Mouse (Mus musculus) stomach, embryonic 16.5 days (tissue): ENCODE measurements around the gene Hivep1. TPM values are rescaled to one million over a fixed set of nuclear protein-coding genes. Genes with fewer than 3 reads are reported as not detected.

Experiments used
- ATAC-seq: fragments of 200-750 bp; cut with Nextera tagmentation; 2 replicates; pipeline ENCODE4 v1.8.0; 2017; ENCODE audit warnings: moderate number of reproducible peaks, moderate TSS enrichment; ENCODE audit not compliant: insufficient read depth, low FRiP score
- H3K27ac ChIP-seq: fragments of 300-500 bp; sonication (generic); 2 replicates; pipeline ENCODE4 v1.5.1; 2014; ENCODE audit warnings: low read length
- H3K27me3 ChIP-seq: fragments of 300-500 bp; sonication (generic); 2 replicates; pipeline ENCODE4 v1.6.1; 2014; ENCODE audit warnings: low read length, control low read depth, mixed read lengths; ENCODE audit not compliant: control insufficient read depth, insufficient read depth
- H3K36me3 ChIP-seq: fragments of 300-500 bp; sonication (generic); 2 replicates; pipeline ENCODE4 v1.6.1; 2014; ENCODE audit warnings: low read length; ENCODE audit not compliant: control insufficient read depth, insufficient read depth
- H3K4me1 ChIP-seq: fragments of 300-500 bp; sonication (generic); 2 replicates; pipeline ENCODE4 v1.6.1; 2014; ENCODE audit warnings: low read length, control low read depth, mixed read lengths; ENCODE audit not compliant: control insufficient read depth, insufficient read depth
- H3K4me2 ChIP-seq: fragments of 300-500 bp; sonication (generic); 2 replicates; pipeline ENCODE4 v1.6.1; 2014; ENCODE audit warnings: low read depth, low read length, mixed read lengths
- H3K4me3 ChIP-seq: fragments of 300-500 bp; sonication (generic); replicated peaks from 2 replicates; pipeline ENCODE4 v1.5.1; 2014; ENCODE audit warnings: mild to moderate bottlenecking, low read length
- H3K9ac ChIP-seq: fragments of 300-500 bp; sonication (generic); 2 replicates; pipeline ENCODE4 v1.6.1; 2014; ENCODE audit warnings: low read length
- H3K9me3 ChIP-seq: fragments of 300-500 bp; sonication (generic); replicated peaks from 2 replicates; pipeline ENCODE4 v1.6.1; 2016; ENCODE audit warnings: low read length, control low read depth; ENCODE audit not compliant: control insufficient read depth
- WGBS: fragments of 180-500 bp; shearing (Covaris S2); extraction: QIAGEN DNeasy Blood & Tissue Kit; methylation state at CpG from one replicate; pipeline ENCODE4 v1.1.7; 2014; 5-methylcytosine and 5-hydroxymethylcytosine counted together
- polyA plus RNA-seq: library from polyadenylated mRNA; unstranded; fragments of >200 nt; fragmentation: Nextera tagmentation; extraction: Ambion mirVana; gene quantifications from 2 replicates; pipeline ENCODE4 v1.2.1, GENCODE M21; 2015

The Hivep1 gene
- polyA plus RNA-seq, 1 experiment from 2014 or later = 7.0 TPM

DNA sequence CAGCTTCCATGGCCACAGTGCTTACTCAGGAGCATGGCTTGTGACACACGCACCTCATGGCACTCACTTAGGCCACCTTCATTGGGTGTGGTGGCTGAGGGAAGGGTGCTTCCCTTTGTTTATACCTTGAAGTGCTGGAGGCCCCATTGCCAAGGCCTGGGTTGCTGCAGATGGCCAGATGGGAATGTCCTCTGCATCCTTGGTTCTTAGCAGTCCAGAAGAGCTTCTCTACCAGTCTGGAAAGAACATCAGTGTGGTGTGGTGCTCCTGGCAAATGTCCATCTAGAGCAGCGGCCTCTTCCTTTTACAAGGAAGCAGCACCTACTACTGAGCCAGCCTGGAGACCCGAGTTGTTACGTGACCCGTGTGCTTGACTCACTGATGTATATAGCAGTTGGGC is 38.9 kb downstream of the Hivep1 start:
- H3K9ac ChIP-seq = no peak overlapping the region
- no peaks in the 10 kb centered on the region for H3K27me3 ChIP-seq
- H3K4me1 ChIP-seq = peaks cover 10% of the 10 kb centered on the region; the same call in 1 of the 2 replicates
- H3K4me3 ChIP-seq = no peak overlapping the region
- H3K4me2 ChIP-seq = no peak overlapping the region
- ATAC-seq = no peak
- no peak overlapping the region for H3K27ac ChIP-seq
- H3K9me3 ChIP-seq = no peaks in the 10 kb centered on the region
- 83% methylated on average over 5 of the region's 5 CpGs for WGBS
- no peaks in the 10 kb centered on the region for H3K36me3 ChIP-seq

DNA sequence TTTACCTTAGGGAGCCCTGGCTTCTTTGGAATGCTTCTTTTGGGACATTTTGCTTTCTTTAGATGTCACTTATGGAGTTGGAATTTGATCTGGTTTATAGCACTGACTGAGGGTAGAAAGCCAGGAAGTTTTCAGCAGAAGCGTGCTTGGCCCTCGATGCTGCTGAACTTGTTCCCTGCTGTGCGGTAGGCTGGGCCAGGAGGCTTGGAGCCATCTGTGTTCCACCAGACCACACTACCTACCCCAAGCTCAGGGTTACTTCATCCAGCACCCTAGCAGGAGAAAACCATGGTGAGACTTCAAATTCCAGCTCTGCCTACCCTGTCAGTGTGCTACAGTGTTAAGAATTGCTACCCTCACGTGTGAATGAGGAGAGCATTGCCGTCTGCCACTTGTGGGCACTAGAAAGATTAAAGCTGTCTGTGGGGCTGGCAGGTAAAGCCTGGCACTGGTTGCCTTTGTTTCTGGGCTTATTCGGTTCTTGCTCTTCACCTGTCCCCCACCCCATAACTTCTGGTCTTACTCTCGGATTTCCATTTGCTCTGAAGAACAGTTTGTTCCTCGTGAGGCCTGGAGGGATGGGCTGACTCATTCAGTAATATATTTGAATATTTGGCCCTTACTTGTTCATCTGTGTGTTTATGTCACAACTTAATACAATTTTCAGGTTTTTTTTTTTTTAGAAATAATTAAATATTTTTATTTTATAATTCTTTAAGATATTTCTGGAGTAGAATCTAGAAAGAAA is 40.7 kb downstream of the Hivep1 start:
- Histone ChIP-seq H3K27me3 (no peaks in the 10 kb centered on the region), H3K9me3 (no peaks in the 10 kb centered on the region), H3K27ac (no peak overlapping the region), H3K36me3 (no peaks in the 10 kb centered on the region), H3K9ac (no peak overlapping the region), H3K4me1 (peaks cover 12% of the 10 kb centered on the region; the same call in 1 of the 2 replicates), H3K4me2 (no peak overlapping the region), H3K4me3 (no peak overlapping the region)
- 59% methylated on average over 8 of the region's 8 CpGs for WGBS
- ATAC-seq = no peak

GRCm38 (mm10) chr13:42093268-42094042 is 41.6 kb downstream of the Hivep1 start:
- H3K9ac ChIP-seq = no peak overlapping the region
- no peak overlapping the region for H3K4me2 ChIP-seq
- H3K9me3 ChIP-seq = no peaks in the 10 kb centered on the region
- H3K4me3 ChIP-seq = no peak overlapping the region
- ATAC-seq = no peak
- no peaks in the 10 kb centered on the region for H3K36me3 ChIP-seq
- H3K27ac ChIP-seq = no peak overlapping the region
- H3K27me3 ChIP-seq = no peaks in the 10 kb centered on the region
- 56% methylated on average over 12 of the region's 12 CpGs for WGBS
- H3K4me1 ChIP-seq = peaks cover 12% of the 10 kb centered on the region; the same call in 1 of the 2 replicates

DNA sequence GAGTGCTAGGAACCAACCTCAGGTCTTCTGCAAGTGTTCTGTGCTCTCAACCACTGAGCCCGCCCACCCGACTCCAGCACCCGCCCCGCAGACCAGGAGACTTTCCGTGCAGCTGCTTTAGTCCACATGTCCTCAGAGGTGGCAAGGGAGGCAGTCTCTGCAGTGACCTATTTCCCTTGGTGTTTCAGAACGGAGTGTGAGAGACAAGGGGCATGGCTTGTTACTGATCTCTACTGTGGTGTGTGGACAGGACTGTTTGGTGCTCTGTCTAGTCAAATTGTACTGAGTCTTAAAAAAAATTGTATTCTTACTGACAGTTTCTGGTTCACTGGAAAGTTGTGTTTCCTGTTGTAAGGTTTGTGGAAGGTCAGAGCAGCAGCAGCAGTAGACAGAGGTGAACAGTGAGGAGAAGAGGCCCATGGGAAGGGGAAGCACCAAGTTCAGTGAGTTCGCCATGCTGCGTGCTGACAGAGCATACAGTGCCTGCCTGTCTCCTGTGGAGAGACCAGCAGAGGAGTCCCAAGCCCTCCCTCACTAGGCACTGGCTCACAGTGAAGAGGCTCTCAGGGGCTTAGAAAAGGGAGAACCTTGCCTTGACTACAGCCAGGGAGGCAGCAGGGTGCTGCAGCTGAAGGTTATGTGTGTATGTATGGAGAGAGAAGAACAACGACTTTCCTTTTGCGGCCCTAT is 44.1 kb downstream of the Hivep1 start:
- peaks cover 14% of the 10 kb centered on the region; the same call in 1 of the 2 replicates for H3K4me1 ChIP-seq
- H3K9ac ChIP-seq = no peak overlapping the region
- H3K9me3 ChIP-seq = no peaks in the 10 kb centered on the region
- no peak overlapping the region for H3K27ac ChIP-seq
- no peak for ATAC-seq
- WGBS = 63% methylated on average over 10 of the region's 10 CpGs
- H3K4me3 ChIP-seq = no peak overlapping the region
- no peak overlapping the region for H3K4me2 ChIP-seq
- H3K27me3 ChIP-seq = no peaks in the 10 kb centered on the region
- no peaks in the 10 kb centered on the region for H3K36me3 ChIP-seq

GRCm38 (mm10) chr13:42097109-42097508 is 45.3 kb downstream of the Hivep1 start:
- no peaks in the 10 kb centered on the region for H3K9me3 ChIP-seq
- no peak for ATAC-seq
- no peak overlapping the region for H3K4me3 ChIP-seq
- no peaks in the 10 kb centered on the region for H3K27me3 ChIP-seq
- H3K27ac ChIP-seq = no peak overlapping the region
- no peak overlapping the region for H3K9ac ChIP-seq
- no peaks in the 10 kb centered on the region for H3K36me3 ChIP-seq
- peaks cover 19% of the 10 kb centered on the region; the same call in 1 of the 2 replicates for H3K4me1 ChIP-seq
- H3K4me2 ChIP-seq = no peak overlapping the region

- no peak for ATAC-seq
- 91% methylated on average over 1 of the region's 1 CpGs for WGBS
Observed at GRCm38 (mm10) chr13:42098522-42098921, 46.7 kb downstream of the Hivep1 start.

GRCm38 (mm10) chr13:42099523-42099922 is 47.7 kb downstream of the Hivep1 start:
- H3K4me2 ChIP-seq = no peak overlapping the region
- H3K4me1 ChIP-seq = peaks cover 26% of the 10 kb centered on the region
- H3K4me3 ChIP-seq = no peak overlapping the region
- no peak for ATAC-seq
- H3K9ac ChIP-seq = no peak overlapping the region
- no peak overlapping the region for H3K27ac ChIP-seq
- no peaks in the 10 kb centered on the region for H3K9me3 ChIP-seq
- no peaks in the 10 kb centered on the region for H3K36me3 ChIP-seq
- no peaks in the 10 kb centered on the region for H3K27me3 ChIP-seq
- WGBS = 89% methylated on average over 4 of the region's 4 CpGs

More at GRCm38 (mm10) chr13:42098522-42098921, 46.7 kb downstream of the Hivep1 start:
- Histone ChIP-seq H3K9me3 (no peaks in the 10 kb centered on the region), H3K4me2 (no peak overlapping the region), H3K27ac (no peak overlapping the region), H3K4me1 (peaks cover 24% of the 10 kb centered on the region), H3K27me3 (no peaks in the 10 kb centered on the region), H3K4me3 (no peak overlapping the region), H3K9ac (no peak overlapping the region), H3K36me3 (no peaks in the 10 kb centered on the region)

DNA sequence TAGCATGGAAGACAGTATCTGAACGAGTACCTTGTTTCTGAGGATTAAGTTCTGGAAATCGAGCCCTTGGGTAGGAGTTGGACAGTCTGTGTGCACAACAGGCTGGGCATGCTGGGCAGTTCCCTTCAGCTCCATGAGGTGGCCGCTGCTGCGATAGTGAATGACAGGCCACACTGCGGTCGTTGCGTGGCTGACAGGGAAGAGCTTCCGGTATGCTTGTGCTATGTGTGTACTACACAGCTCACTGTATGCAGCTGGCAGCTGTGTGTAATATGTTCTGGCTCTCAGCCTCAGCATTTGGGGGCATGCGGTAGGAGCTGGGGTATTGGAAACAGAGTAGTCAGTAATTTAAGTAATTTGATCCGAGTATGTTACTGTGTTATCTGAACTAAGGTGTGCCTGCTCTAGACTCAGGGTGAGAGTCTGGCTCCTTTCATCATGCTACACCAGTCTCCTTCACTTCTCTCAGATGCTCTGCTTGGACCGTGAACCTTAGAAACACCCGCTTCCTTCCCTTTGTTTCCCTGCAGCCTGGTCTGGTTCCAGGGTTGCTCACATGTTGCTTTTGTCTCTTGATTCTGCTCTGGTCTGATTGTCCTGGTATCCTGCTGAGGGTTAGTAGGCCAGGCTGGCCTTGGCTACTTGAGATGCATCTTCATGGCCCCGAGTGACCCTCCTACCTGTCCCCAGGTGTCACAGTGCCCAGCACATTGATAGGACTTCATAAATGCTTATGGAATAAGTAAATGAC is 49.8 kb downstream of the Hivep1 start:
- WGBS = 42% methylated on average over 13 of the region's 13 CpGs
- no peaks in the 10 kb centered on the region for H3K27me3 ChIP-seq
- ATAC-seq = no peak
- no peaks in the 10 kb centered on the region for H3K9me3 ChIP-seq
- H3K27ac ChIP-seq = 0 out of 2 replicates have a peak overlapping the region, but pooled peaks have one; percentile 10
- H3K4me1 ChIP-seq = peaks cover 21% of the 10 kb centered on the region
- no peak overlapping the region for H3K4me3 ChIP-seq
- H3K4me2 ChIP-seq = no peak overlapping the region
- H3K9ac ChIP-seq = no peak overlapping the region; the same call in 1 of the 2 replicates
- no peaks in the 10 kb centered on the region for H3K36me3 ChIP-seq
